Mouse (Mus musculus): ENCODE measurements around the gene Mrpl12.

The Mrpl12 gene

GRCm38 (mm10) chr11:120484265-120484981, at the start of gene Mrpl12:
TSS of gene Mrpl12 (plus strand) at chr11:120484613.
- DNase-seq (ENCODE audit: low read depth, low spot score), result peak; percentile 97

GRCm38 (mm10) chr11:120437152-120437856, 47.1 kb upstream of the Mrpl12 start, which contains the start of gene Nploc4:
TSS of gene Nploc4 (minus strand) at chr11:120437708.
- peak; percentile 94 for DNase-seq (ENCODE audit: low read depth, low spot score)

GRCm38 (mm10) chr11:120437857-120438385, 46.5 kb upstream of the Mrpl12 start:
- no peak for DNase-seq (ENCODE audit: low read depth, low spot score)

GRCm38 (mm10) chr11:120442344-120442743, 42.1 kb upstream of the Mrpl12 start, which contains the start of gene Tspan10:
TSS of gene Tspan10 (plus strand) at chr11:120442644.
- no peak for DNase-seq (ENCODE audit: low read depth, low spot score)

GRCm38 (mm10) chr11:120442765-120443280, 41.6 kb upstream of the Mrpl12 start:
- DNase-seq (ENCODE audit: low read depth, low spot score), result no peak

GRCm38 (mm10) chr11:120444106-120444505, 40.3 kb upstream of the Mrpl12 start:
- DNase-seq (ENCODE audit: low read depth, low spot score), result no peak

GRCm38 (mm10) chr11:120445475-120445874, 38.9 kb upstream of the Mrpl12 start:
- DNase-seq (ENCODE audit: low read depth, low spot score), result no peak

GRCm38 (mm10) chr11:120447179-120447578, 37.2 kb upstream of the Mrpl12 start:
- DNase-seq (ENCODE audit: low read depth, low spot score), result no peak

- DNase-seq (ENCODE audit: low read depth, low spot score), result no peak
Observed at GRCm38 (mm10) chr11:120452246-120452645, 32.2 kb upstream of the Mrpl12 start.

GRCm38 (mm10) chr11:120453306-120453705, 31.1 kb upstream of the Mrpl12 start, which contains the start of gene Pde6g:
TSS of gene Pde6g (minus strand) at chr11:120453500.
- DNase-seq (ENCODE audit: low read depth, low spot score), result no peak

- no peak for DNase-seq (ENCODE audit: low read depth, low spot score)
Observed at GRCm38 (mm10) chr11:120454965-120455364, 29.4 kb upstream of the Mrpl12 start.

- DNase-seq (ENCODE audit: low read depth, low spot score), result no peak
Observed at GRCm38 (mm10) chr11:120455413-120455812, 29.0 kb upstream of the Mrpl12 start.

GRCm38 (mm10) chr11:120457370-120457769, 27.0 kb upstream of the Mrpl12 start:
- no peak for DNase-seq (ENCODE audit: low read depth, low spot score)

GRCm38 (mm10) chr11:120457772-120458751, 26.4 kb upstream of the Mrpl12 start, which contains the start of the genes Oxld1 and Ccdc137:
TSS of gene Oxld1 (minus strand) at chr11:120458068.
TSS of gene Ccdc137 (plus strand) at chr11:120458115.
- peak; percentile 79 for DNase-seq (ENCODE audit: low read depth, low spot score)

GRCm38 (mm10) chr11:120458847-120459597, 25.4 kb upstream of the Mrpl12 start:
- peak; percentile 69 for DNase-seq (ENCODE audit: low read depth, low spot score)

GRCm38 (mm10) chr11:120463536-120463935, 20.9 kb upstream of the Mrpl12 start:
- DNase-seq (ENCODE audit: low read depth, low spot score), result no peak

- DNase-seq (ENCODE audit: low read depth, low spot score), result no peak
Observed at GRCm38 (mm10) chr11:120464365-120464764, 20.0 kb upstream of the Mrpl12 start.

- no peak for DNase-seq (ENCODE audit: low read depth, low spot score)
Observed at GRCm38 (mm10) chr11:120465521-120465920, 18.9 kb upstream of the Mrpl12 start.

GRCm38 (mm10) chr11:120467051-120467735, 17.2 kb upstream of the Mrpl12 start, which contains the start of gene Arl16:
TSS of gene Arl16 (minus strand) at chr11:120467607.
- DNase-seq (ENCODE audit: low read depth, low spot score), result peak; percentile 100

- DNase-seq (ENCODE audit: low read depth, low spot score), result no peak
Observed at GRCm38 (mm10) chr11:120467736-120468092, 16.7 kb upstream of the Mrpl12 start.

All from ZHBTc4 (cell line).